Mouse (Mus musculus): ENCODE results near the gene Sytl2.

Sytl2 gene

DNA sequence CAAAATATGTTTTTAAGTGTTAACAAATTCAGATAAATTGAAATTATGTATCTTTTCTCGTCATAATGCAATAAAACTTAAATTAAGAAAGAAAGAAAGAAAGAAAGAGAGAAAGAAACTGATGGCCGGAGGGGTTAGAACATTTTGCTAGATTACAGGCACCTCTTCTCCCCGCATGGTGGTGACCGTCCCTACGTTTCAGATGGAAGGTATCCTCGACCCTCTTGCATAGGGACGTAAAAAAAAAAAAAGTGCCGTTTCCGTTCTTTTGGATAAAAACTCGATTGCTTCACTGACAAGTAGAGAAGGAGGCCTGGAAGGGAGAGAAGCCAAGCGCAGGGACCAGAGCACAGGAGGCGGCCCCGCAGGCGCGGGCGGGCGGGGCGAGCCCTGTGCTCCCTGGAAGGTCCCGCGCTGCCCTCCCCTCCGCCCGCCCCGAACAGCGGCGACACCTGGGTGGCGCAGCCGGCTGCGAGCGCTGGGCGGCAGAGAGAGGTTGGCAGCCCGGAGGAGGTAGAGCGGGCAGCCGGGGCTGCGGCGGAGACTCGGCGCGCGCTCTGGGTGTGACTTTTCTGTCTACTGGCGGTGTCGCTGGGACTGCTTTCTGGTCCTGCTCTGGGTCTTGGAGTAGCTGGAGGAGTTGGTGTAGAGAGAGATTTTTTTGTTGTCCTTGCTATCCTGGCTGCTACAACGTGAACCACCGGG, at the start of gene Sytl2:
Gene Sytl2 (plus strand): TSS at position 311 of the 705 bp plus-strand sequence.
- in situ Hi-C loops (cut with MseI, MboI), result no loop called here

DNA sequence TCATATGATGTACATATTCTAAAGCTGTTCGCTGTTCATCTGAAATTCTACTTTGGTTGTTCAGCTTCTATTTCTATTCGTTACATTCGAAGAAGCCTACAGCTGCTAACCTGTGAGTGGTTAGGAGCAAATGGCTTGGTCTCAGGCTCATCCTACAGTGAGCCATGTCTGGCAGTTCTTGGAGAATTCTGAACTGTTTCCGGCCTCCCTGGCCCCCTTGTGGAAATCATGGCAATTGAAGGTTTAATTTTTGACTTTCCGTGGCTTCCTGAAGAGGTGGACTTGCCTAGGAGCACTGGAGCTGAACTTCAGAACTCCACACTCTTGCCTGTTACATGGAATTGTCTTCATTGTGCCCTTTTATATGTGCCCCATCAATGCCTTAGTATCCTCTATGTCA, 49.1 kb upstream of the Sytl2 start:
- in situ Hi-C loops (cut with MseI, MboI), result no loop called here

DNA sequence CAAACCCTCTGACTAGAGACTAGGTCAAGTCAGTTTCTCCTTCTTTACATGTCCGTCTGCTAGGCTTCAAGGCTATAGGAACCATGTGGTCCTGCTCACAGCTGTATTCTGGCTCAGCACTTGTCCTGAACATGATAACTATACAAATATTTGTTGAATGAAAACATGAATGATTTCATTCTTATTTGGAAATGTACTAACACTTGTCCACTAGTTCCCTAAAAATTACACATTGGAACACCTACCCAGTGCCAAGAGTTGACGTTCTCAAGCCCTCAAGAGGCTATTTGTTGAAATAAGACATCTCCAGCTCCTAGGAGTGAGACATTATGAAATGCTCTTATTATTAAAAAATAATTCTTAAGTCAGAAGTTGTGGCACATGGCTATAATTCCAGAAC, 43.4 kb upstream of the Sytl2 start:
- in situ Hi-C loops (cut with MseI, MboI), result no loop called here

DNA sequence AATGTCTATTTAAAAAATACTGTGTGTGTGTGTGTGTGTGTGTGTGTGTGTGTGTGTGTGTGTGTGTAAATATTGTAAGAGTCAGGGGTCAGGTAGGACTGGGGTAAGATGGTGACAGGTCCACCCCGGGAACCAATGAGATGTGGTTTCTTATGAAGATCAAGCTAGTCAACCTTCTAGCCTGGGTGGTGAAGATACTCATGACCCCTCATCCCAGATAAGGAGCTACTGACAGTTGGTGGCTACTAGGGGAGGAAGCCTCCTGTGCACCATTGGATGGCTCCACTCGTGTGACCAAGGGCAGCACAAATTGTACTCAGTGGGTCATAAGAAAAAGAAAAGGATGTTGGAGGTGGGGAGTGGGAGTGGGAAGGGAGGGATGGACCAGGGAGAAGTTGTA, 42.2 kb upstream of the Sytl2 start:
- in situ Hi-C loops (cut with MseI, MboI), result loop anchor here (10.0 kb wide), 1 partner anchor 265 kb away; no protein-coding TSS in a partner anchor

DNA sequence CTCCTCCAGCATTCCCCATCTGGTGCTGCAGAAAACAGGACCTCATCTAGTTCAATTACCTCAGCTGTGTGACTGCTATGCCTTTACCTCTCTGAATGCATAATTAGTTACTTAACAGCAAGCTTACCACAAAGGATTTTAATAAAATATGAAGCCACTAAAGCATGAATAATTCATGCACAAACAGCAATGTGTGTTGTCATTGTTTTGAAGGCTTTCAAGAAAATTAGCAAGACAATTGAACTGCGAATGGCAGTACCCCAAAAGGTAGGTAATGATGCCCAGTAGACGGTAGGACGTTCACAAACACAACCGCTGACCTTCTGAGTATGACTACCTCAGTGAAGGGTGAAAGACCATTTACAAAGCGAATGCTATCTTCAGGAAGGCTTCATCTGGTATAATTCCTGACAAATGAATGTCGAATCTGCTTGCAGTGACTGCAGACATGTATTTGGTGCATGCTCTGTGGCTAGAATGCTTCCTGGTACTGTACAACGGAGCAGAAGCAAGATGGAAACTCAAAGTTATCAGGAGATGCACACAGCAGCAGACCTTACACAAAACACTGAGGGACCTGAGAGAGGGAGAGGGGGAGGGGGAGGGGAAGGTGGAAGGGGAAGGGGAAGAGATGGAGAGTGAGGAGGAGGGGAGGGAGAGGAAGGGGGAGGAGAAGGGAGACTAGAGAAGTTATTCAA, 40.0 kb upstream of the Sytl2 start:
- in situ Hi-C loops (cut with MseI, MboI), result loop anchor here (10.0 kb wide), 1 partner anchor 267 kb away; no protein-coding TSS in a partner anchor

DNA sequence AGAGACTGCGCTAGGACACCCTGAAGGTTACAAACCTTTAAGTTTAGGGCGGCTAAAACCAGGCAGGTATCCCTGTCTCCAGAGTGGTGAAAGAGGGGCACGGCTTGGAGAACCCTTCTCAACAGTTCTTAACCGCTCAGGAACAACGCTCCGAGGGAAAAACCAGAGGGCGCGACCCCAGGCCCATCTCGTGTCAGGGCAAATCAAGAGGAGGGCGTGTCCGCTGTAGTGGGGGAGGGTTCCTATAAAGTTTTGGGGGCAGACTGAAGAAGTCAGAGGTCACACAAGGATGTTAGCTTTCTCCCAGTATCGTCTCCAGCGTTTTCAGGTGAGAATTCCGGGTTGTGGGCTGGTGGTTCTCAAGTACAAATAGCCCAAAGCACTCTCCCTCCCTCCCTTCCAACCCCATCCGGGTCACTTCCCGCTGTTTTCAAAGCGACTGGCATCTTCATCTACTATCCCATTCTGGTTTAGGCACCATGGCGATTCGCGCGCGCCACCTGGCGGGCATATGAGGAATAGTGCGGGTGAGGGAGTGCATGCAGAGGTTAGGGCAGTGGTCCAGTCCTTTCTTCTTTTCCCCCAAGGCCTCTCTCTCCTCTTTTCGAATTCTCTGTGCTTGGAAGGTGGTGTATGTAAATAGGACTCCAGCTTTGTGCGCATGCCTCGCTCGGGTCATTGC, 36.6 kb upstream of the Sytl2 start, which contains the start of gene Ccdc83:
Gene Ccdc83 (minus strand): TSS at position 489 of the 682 bp plus-strand sequence.
- in situ Hi-C loops (cut with MseI, MboI), result loop anchor here (10.0 kb wide), 1 partner anchor 271 kb away; no protein-coding TSS in a partner anchor

DNA sequence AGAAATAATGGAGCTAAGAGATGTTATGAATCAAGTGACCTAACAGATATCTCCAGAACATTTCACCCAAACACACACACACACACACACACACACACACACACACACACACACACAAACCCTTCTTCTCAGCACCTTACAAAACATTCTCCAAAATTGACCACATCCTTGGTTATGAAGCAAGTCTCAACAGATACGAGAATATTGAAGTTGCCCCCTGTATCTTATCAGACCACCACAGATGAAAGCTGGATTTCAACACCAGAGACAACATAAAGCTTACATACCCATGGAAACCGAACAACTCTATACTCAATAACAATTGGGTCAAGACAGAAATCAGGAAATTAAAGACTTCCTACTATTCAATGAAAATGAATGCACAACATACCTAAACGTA, 31.9 kb upstream of the Sytl2 start:
- in situ Hi-C loops (cut with MseI, MboI), result no loop called here

DNA sequence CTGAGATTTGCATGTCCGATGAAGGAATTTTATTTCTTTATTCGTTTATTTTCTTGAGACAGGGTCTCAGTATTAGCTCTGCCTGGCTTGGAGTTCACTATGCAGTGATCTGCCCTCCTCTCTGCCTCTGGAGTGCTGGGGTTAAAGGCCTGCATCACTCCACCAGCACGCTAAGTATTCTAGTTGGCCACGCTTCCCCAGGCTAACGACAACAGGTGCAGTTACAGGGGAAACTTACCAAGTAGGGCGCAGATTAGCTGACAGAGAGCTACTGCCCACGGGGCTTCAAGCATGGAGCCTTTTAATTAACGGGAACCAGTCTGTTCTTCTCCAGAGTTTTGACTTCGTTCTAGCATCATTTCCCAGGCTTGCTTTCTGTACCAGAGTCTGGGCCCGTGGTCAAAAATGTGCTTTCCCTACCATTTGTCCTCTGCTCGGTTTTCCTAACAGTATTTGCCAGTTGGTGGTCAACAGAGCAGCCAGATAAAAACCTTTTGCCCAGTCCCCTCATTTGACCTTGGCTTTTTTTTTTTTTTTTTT, 27.4 kb upstream of the Sytl2 start:
- in situ Hi-C loops (cut with MseI, MboI), result no loop called here

DNA sequence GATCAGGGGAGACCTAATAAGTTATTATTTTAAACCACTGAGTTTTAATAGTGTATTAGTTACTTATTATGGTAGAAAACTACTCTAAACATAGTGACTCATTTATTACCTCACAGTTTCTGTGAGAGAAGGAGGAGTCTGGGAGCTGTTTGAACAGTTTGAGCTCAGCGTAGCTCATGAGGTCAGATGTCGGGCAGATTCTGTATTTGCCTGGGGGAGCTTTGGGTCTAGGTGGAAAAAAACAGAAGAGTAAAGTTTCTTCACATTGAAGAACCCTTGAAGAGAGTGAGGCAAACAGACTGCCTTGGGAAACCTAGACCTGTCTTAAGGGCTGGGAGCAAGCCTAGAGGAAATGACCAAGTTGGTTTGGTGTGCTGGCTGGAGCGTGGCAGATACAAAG, 24.8 kb upstream of the Sytl2 start:
- in situ Hi-C loops (cut with MseI, MboI), result no loop called here

DNA sequence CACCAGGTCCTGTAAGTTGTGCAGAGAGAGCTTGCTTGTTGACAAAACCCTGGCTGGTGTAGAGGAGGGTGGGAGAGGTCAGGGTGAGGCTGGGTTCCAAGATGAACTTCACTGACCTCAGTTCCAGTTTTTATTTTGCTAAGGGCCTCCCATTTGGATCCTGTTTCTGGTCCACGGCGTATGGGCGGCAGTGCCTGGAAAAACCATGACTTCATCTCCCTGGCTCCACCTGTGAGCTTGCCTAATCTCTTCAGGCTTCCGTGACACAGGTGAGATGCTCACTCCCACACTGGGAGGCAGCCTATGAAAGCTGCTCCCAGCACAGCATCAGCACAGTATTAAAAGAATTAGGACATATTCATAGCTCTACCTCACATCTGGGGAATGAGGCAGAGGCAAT, 24.3 kb upstream of the Sytl2 start:
- in situ Hi-C loops (cut with MseI, MboI), result no loop called here

DNA sequence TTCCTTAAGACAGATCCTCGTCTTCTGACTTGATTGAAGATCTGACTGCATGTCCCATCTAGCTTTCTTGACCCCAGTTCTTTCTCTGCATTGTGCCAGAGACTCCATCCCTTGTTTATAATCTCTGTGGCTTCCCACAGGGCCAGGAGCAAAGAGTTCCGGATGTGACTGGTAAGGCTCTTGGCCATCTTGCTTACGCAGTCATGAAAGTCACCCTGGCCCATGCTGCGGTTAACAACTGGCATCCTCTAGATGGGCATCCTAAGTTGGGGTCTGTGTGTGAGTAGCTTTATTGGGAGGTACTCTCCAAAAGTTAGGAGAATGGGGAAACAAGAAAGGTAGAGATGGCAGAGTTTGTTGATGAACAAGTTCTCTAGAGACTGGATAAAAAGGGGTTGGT, 22.9 kb upstream of the Sytl2 start:
- in situ Hi-C loops (cut with MseI, MboI), result no loop called here

DNA sequence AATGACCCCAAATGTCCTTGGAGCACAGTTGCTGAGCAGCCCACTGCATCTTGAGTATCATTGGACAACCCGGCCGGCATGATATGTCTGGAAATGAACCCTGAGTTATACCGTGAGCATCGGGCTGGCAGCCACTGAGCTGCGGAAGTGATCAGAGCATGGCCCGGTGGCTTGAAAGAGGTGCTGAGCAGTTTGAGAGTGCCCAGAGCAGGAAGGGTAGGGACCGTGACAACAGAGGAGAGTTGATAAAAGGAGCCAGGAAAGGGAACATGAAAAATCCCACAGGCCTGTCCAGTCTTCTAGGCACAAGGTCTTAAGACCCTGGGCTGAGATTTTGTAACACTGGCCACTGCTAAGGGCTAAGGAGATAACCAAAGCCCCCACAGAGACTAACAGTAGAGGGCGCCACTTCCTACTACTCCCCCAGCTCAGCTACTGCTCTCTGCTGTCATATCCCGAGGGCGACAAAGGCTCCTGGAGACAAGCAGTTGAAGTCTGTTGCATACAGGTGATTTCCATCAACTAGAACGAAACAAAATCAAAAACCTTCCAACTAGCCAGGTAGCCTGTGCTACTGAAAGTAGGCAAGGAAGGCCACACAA, 21.7 kb upstream of the Sytl2 start:
- in situ Hi-C loops (cut with MseI, MboI), result loop anchor here in 1 of 2 experiments (10.0 kb wide), 1 partner anchor 124 kb away; no protein-coding TSS in a partner anchor

DNA sequence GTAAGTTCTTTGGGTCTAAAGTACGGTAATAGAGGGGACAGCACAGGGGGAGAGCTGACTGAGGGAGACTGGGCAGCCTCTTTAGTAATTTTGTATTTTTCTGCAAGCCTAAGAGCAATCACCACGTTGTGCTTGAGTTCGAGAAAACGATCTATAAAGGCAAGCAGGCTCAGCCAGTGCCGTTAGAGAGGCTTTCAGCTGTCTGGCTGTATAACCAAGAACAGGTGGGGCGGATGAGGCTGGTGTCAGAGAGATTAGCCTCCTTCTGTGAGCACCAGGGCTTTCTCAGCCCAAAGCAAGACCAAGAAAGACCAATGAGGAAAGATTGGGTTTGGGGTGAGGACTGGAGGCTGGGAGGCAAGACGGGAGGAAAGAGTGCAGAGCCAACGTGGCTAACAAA, 21.2 kb upstream of the Sytl2 start:
- in situ Hi-C loops (cut with MseI, MboI), result loop anchor here in 1 of 2 experiments (10.0 kb wide), 1 partner anchor 124 kb away; no protein-coding TSS in a partner anchor

DNA sequence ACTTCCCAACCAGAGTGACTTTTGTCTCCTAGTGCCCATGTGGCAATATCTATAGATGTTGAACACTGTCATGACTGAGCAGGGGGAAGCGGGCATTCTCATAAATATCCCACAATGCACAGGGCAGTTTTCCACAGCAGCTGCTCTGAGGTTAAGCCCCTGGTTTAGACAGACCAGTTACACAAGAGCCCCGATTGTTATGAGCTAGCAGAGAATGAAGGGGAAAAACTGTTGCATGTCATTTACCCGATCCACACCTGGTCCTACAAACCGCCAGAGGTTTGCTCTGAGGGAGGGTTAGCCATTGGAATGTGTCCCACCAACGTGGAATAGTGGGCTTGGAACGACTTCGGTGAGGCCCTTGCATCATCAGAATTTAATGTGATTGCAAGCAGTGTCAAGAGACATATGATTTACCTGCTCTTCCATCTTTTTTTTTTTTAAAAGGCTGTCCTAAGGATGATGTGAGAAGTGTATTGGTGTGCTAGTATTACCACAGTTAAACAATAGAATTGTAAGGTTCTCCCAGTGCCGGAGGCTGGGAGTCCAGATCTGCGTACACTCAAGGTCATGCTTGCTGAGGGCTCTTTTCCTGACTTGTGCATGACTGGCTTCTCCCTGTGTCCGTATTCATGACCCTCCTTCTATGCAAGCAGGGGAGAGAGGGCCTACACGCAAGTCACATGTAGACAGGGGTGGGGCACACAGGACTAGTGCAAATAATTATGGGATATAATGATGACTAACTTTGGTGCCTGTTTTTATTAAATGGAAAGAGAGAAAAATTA, 20.1 kb upstream of the Sytl2 start:
- in situ Hi-C loops (cut with MseI, MboI), result loop anchor here in 1 of 2 experiments (10.0 kb wide), 1 partner anchor 123 kb away; no protein-coding TSS in a partner anchor

DNA sequence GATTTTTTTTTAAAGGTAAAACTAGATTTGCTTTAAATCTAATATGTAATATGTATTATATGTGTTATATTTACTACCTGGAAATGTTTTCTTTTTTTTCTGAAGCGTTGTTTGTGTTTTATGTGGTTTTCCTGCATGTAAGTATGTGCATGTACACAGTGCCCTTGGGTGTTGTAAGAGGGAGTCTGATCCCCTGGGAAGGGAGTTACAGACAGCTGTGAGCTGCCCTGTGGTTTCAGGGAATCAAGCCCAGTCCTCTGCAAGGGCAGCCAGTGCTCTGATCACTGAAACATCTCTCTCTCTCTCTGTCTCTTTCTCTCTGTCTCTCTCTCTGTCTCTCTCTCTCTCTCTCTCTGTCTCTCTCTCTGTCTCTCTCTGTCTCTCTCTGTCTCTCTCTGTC, 19.3 kb upstream of the Sytl2 start:
- in situ Hi-C loops (cut with MseI, MboI), result loop anchor here in 1 of 2 experiments (10.0 kb wide), 1 partner anchor 122 kb away; no protein-coding TSS in a partner anchor

DNA sequence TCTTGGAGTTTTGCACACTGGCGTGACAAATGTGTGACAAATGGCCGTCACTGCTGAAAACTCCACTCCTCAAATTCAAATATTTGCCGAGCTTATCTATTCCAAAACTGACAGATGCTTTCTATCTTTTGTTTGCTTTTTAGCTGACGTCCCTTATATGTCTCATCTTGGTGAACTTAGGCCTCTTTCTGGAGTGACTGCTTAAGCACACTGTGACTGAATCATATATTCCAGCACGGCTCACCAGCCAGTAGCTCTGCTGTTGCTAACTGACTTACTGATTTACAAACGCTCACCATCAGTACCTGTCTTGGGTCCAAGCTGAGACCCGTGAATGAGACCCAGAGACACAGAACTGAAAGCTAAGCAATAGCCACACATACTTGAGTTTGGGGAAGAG, 17.3 kb upstream of the Sytl2 start:
- in situ Hi-C loops (cut with MseI, MboI), result loop anchor here in 1 of 2 experiments (10.0 kb wide), 1 partner anchor 120 kb away; no protein-coding TSS in a partner anchor

DNA sequence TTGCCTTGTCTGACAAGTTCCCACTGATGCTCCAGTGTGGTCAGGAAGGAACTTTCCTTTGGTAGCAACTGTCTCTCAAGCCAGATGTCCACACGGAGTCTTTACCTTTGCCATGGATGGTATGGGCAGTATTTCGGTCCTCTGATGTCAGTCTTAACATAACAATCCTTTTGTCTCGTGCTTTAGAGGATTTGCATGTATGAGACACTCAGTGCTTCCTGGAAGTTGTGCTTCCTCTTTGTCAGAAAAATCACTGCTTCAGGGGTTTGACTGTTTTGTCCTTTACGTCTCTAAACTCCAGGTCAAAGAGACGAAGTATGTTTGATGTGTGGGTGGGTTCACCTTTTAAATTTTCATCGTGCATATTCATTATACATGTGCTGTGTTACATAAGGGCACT, 10.2 kb upstream of the Sytl2 start:
- in situ Hi-C loops (cut with MseI, MboI), result no loop called here

DNA sequence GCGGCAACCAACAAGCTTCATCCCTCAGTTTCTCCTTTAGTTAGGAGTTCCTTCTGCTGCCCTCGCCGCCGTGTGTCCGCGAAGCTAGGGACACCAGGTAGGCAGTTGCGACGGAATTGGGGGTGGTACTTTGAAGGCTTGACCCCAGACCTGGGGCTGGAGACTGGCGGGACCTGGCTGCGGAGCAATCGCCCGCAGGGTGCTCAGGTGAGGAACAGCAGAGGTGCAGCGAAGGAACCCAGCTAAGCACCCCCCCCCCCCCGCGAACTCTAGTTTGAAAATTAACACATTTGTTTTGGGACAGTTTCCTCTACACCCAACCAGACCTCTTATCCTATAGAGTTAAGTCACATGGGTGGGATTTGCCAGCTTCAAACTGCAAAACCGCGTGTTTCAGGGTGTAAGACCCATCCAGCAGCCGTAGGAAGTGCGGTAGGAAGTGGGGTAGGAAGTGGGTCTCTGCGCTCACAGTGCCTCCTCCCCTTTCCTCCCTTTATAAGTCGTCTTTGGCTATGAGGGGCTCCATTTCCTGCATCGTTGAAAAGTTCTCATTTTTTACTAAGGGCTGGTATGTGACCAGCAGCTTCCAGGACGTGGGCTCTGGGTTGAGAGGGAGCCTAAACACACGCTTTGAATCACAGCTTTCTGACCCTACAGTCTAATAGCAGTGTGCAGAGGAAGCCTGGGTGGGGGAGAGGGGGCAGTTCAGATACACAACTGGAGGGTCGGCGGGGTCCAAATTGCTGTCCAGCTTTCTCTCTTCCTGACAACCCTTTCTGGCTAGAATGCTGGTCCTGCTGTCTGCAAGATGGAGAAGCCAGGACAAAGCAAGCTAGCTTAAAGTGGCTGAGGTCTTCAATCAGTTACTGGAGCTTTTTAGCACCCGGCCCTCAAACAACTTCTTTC, 848 bp downstream of the Sytl2 start:
- in situ Hi-C loops (cut with MseI, MboI), result no loop called here

DNA sequence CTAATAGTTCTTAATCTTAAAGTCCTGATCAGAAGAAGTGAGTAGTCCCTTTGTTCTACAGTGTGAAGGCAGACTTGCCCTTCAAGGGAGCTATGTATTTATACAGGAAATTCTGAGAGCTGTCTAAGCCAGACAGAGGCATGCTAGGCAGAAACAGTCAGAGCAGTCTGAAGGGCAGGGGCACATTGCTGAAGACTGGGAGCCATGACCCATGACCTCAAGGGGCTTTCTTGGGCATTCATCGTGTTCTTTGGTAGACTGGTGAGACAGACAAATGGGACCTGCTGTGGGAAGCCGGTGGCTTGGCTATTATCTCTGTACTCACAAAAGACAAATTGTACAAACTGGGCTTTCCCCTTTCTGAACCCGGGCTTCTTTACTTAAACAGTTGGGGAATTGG, 4.0 kb downstream of the Sytl2 start:
- in situ Hi-C loops (cut with MseI, MboI), result no loop called here

DNA sequence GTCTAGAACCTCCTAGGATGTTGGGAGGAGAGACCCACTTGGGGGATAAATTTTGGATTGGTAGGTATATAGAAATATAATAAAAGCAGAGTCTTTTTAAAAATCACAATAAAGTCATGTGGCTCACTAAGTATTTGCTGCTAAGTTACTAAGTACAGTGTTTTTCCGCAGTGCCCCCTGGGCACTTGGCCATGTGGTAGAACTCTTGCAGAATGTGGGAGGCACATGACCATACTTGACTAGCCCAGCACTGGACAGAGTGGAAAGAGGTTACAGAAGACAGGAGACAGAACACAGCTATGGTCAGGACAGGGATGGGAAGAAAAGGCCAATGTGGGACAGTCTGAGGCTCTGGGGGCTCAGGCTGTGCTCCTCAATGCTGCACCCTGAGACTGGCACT, 4.9 kb downstream of the Sytl2 start:
- in situ Hi-C loops (cut with MseI, MboI), result no loop called here
